Mouse (Mus musculus) heart, postnatal 0 days (tissue): Measurements from ENCODE around the gene Prkacb. TPM values are rescaled to one million over a fixed set of nuclear protein-coding genes. Genes with fewer than 3 reads are reported as not detected.
A peak's percentile ranks its signal among the peaks of the same experiment; 100 is the strongest.

Experiments used
- ATAC-seq: fragments of 200-750 bp; cut with Nextera tagmentation; 2 replicates; pipeline ENCODE4 v1.8.0; 2017; ENCODE audit warnings: low read depth, moderate number of reproducible peaks, moderate library complexity; ENCODE audit not compliant: insufficient read depth
- DNase-seq: peaks from one replicate; pipeline ENCODE4 v3.0.0-alpha.2; 2016; ENCODE audit warnings: low spot score
- H3K27ac ChIP-seq: fragments of 300-500 bp; sonication (generic); 2 replicates; pipeline ENCODE4 v1.5.1; 2014; ENCODE audit warnings: low read depth, mild to moderate bottlenecking
- H3K27me3 ChIP-seq: fragments of 300-500 bp; sonication (generic); 2 replicates; pipeline ENCODE4 v1.6.1; 2014; ENCODE audit warnings: low read length, mixed read lengths; ENCODE audit not compliant: control insufficient read depth, insufficient read depth
- H3K36me3 ChIP-seq: fragments of 300-500 bp; sonication (generic); replicated peaks from 2 replicates; pipeline ENCODE4 v1.6.1; 2014; ENCODE audit warnings: low read length, mixed read lengths; ENCODE audit not compliant: control insufficient read depth, insufficient read depth
- H3K4me1 ChIP-seq: fragments of 300-500 bp; sonication (generic); 2 replicates; pipeline ENCODE4 v1.6.1; 2014; ENCODE audit warnings: antibody characterized with exemption; ENCODE audit not compliant: control insufficient read depth, insufficient read depth
- H3K4me2 ChIP-seq: fragments of 300-500 bp; sonication (generic); 2 replicates; pipeline ENCODE4 v1.6.1; 2014; ENCODE audit warnings: low read depth, mild to moderate bottlenecking, low read length, moderate library complexity
- H3K4me3 ChIP-seq: fragments of 300-500 bp; sonication (generic); 2 replicates; pipeline ENCODE4 v1.5.1; 2014; ENCODE audit warnings: low read depth, low read length
- H3K9ac ChIP-seq: fragments of 300-500 bp; sonication (generic); replicated peaks from 2 replicates; pipeline ENCODE4 v1.6.1; 2014; ENCODE audit warnings: low read depth, low read length, mixed read lengths
- H3K9me3 ChIP-seq: fragments of 300-500 bp; sonication (generic); replicated peaks from 2 replicates; pipeline ENCODE4 v1.6.1; 2016; ENCODE audit warnings: low read length; ENCODE audit not compliant: control insufficient read depth
- CTCF ChIP-seq: IDR thresholded peaks from 2 replicates; pipeline ENCODE4 v1.5.1; 2016; ENCODE audit warnings: antibody characterized with exemption, control low read depth, low read depth
- EP300 ChIP-seq: IDR thresholded peaks from 2 replicates; pipeline ENCODE4 v1.6.1; 2016; ENCODE audit warnings: antibody characterized with exemption, low read depth
- WGBS: fragments of 180-500 bp; shearing (Covaris S2); extraction: QIAGEN DNeasy Blood & Tissue Kit; methylation state at CpG from one replicate; pipeline ENCODE4 v1.1.7; 2014; 5-methylcytosine and 5-hydroxymethylcytosine counted together
- polyA plus RNA-seq: library from polyadenylated mRNA; unstranded; fragments of >200 nt; fragmentation: Nextera tagmentation; extraction: Ambion mirVana; gene quantifications from 2 replicates; pipeline ENCODE4 v1.2.1, GENCODE M21; 2015
- total RNA-seq: library from RNA; depleted of rRNA; stranded (reverse); fragments of >200 nt; gene quantifications from 2 replicates; pipeline ENCODE4 v1.2.3, GENCODE M21; 2014; ENCODE audit warnings: low replicate concordance; rRNA removed

The Prkacb gene
- total RNA-seq (53.1 and 58.6 TPM in 2 replicates), polyA plus RNA-seq (38.0 and 41.7 TPM in 2 replicates)

DNA sequence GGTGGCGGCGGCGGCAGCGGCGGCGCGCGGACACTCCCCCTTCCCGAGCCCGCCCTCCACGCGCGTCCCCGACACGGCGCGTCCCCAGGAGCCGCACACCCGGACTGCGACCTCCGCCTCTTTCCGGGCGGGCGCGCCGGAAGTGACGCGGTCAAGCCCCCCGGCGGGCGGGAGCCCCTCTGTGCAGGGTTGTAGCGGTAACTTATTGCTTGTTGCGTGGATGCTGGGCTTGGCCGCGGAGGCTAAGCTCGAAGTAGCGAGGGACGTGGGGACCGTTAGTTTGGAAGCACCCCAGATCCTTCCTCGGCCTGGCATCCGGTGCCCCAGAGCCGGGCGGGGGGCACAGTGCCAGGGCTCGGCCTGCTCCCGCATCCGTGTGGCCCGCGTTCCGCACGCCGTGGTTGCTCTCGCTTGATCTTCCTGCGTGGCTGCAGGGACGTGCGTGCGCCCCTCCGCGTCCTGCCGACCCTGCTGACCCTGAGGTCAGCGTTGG, at the start of gene Prkacb:
TSS of gene Prkacb (minus strand) at position 90 of the 493 bp plus-strand sequence.
- no peaks in the 10 kb centered on the region for H3K27me3 ChIP-seq
- H3K27ac ChIP-seq = peak within 1 kb of the TSS; percentile 93
- H3K4me3 ChIP-seq = peak within 1 kb of the TSS; percentile 92
- H3K9ac ChIP-seq = peak within 1 kb of the TSS; percentile 92
- H3K4me2 ChIP-seq = peak within 1 kb of the TSS; percentile 92
- ATAC-seq (peak; percentile 96), DNase-seq (peak; percentile 69)
- WGBS = 0% methylated on average over 51 of the region's 60 CpGs
- no peaks in the 10 kb centered on the region for H3K9me3 ChIP-seq
- TF ChIP-seq CTCF = no peak
- peak; percentile 50; the same call in 1 of the 2 replicates for TF ChIP-seq EP300
- H3K4me1 ChIP-seq = peaks cover 6% of the 10 kb centered on the region; the same call in 1 of the 2 replicates
- H3K36me3 ChIP-seq = no peaks in the 10 kb centered on the region

DNA sequence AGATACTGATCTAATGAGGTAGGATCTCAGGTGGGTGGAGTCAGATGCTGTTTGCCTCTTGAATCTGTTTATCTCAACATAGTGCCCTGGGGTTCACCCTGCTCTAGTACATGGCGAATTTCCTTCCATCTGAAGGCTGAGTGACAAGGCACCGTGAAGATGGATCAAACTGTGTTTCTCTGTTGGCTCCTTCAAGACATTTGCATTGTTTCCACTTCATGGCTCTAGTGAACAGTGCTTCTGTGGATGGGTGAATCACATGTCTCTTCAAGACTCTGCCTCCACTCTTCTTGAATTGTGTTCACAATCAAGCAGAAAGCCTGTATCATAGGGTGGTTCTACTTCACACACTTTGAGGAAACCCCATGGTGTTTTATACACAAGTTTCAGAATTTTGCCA, 47.5 kb upstream of the Prkacb start:
- no peaks in the 10 kb centered on the region for H3K9me3 ChIP-seq
- DNase-seq = no peak
- no peaks in the 10 kb centered on the region for H3K4me1 ChIP-seq
- ATAC-seq = no peak
- no peak overlapping the region for H3K4me3 ChIP-seq
- H3K27ac ChIP-seq = no peak overlapping the region
- no peaks in the 10 kb centered on the region for H3K27me3 ChIP-seq
- TF ChIP-seq CTCF (no peak), EP300 (no peak)
- no peak overlapping the region for H3K9ac ChIP-seq
- no peaks in the 10 kb centered on the region for H3K36me3 ChIP-seq
- no peak overlapping the region for H3K4me2 ChIP-seq
- 82% methylated on average over 2 of the region's 2 CpGs for WGBS

DNA sequence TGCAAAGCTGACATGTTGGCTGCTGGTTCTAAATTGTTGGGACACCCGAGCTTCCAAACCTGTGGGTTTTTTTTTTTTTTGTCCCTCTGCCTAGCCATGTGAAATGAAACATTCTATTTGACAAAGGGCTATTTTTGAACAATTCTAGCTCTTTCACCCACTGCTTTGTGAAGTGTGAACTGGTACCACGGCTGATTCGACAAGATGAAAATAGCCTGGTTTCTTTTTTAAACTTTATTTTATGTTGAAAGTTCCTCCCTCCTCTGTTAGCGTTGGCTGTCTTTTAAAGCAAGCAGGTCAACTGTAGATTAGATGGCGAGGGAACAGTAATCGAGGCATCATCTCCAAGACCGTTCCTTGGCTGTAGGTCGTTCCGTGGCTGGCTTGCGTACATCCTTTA, 44.6 kb upstream of the Prkacb start:
- 83% methylated on average over 10 of the region's 10 CpGs for WGBS
- ATAC-seq = no peak
- H3K27ac ChIP-seq = no peak overlapping the region
- TF ChIP-seq CTCF = no peak
- TF ChIP-seq EP300 = no peak
- H3K36me3 ChIP-seq = no peaks in the 10 kb centered on the region
- H3K4me3 ChIP-seq = no peak overlapping the region
- no peak overlapping the region for H3K4me2 ChIP-seq
- DNase-seq = no peak
- H3K9ac ChIP-seq = no peak overlapping the region
- H3K4me1 ChIP-seq = no peaks in the 10 kb centered on the region
- H3K27me3 ChIP-seq = no peaks in the 10 kb centered on the region
- no peaks in the 10 kb centered on the region for H3K9me3 ChIP-seq

- Histone ChIP-seq H3K36me3 (no peaks in the 10 kb centered on the region), H3K4me1 (no peaks in the 10 kb centered on the region), H3K4me3 (no peak overlapping the region), H3K27me3 (no peaks in the 10 kb centered on the region), H3K9ac (no peak overlapping the region), H3K27ac (no peak overlapping the region), H3K4me2 (no peak overlapping the region), H3K9me3 (no peaks in the 10 kb centered on the region)
- WGBS = 73% methylated on average over 7 of the region's 7 CpGs
- no peak for TF ChIP-seq CTCF
- no peak for TF ChIP-seq EP300
- no peak for DNase-seq
- ATAC-seq = no peak
Observed at GRCm38 (mm10) chr3:146854473-146855087, 41.8 kb upstream of the Prkacb start.

DNA sequence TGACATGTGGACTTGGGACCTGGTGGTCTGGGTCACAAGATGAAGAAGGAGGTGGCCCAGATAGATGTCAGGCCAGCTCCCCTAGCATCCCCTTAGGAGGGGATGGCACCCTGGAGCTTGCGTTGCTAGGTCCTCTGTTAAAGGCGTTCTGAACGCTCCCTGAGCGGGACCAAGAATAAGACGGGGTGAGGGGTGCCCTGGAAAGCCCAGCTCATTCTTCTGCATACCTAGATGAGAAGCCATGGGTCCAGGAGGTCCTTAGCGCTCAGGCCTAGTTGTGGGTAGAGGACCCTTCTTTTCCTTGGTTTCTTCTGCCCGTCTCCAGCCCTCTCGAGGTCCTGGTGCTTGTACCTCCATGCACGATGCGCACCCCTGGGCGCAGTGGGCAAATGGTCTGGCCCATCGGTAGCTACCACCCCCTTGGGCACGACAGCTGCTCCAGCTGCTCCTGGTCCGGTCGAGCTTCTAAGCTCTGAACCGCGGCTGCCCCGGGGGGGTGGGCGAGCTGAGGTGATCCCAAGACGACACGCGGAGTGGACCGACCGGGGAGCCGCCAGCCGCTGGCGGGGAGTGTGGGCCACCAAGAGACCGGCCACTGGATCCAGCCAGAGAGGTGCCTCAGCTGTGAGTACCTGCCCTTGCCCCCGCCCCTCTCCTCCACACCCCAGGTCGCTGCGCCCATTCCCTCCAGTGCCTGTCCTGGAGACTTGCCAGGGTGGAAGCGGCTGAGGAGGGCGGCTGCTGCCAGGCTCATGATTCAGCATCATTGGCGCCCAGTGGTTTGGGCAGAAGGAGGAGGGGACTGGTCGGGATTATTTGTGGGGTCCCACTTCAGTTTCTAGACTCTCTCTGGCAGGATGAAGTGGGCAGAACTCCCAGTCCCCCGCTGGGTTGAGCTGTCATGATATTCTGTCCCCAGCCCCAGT, 39.4 kb upstream of the Prkacb start, which contains the start of gene Ttll7:
TSS of gene Ttll7 (plus strand) at position 402 of the 926 bp plus-strand sequence.
- ATAC-seq (peak; percentile 93), DNase-seq (peak; percentile 69)
- H3K36me3 ChIP-seq = no peaks in the 10 kb centered on the region
- TF ChIP-seq CTCF (no peak), EP300 (no peak)
- H3K9me3 ChIP-seq = no peaks in the 10 kb centered on the region
- H3K4me3 ChIP-seq = peak within 1 kb of the TSS; percentile 67
- under 1% methylated on average over 27 of the region's 36 CpGs for WGBS
- peak within 1 kb of the TSS; percentile 65 for H3K9ac ChIP-seq
- H3K27ac ChIP-seq = no peak within 1 kb of the TSS
- peak within 1 kb of the TSS; percentile 90 for H3K4me2 ChIP-seq
- H3K4me1 ChIP-seq = no peaks in the 10 kb centered on the region
- H3K27me3 ChIP-seq = no peaks in the 10 kb centered on the region
